Mouse (Mus musculus) heart, postnatal 14 days (tissue): ENCODE measurements around the gene Lhx8. TPM values are rescaled to one million over a fixed set of nuclear protein-coding genes. Genes with fewer than 3 reads are reported as not detected.

ENCODE experiments used
- DNase-seq, 2 experiments: peaks; one replicate each; pipeline ENCODE4 v3.0.0; 2021 to 2022
- intact Hi-C: fragments of 180-260 bp; cut with DNase I; formaldehyde crosslinking; loops from one replicate; pipeline ENCODE4 v1.15.1; 2025
- total RNA-seq, 2 experiments: library from RNA; stranded (reverse); gene quantifications; 2 replicates each; pipeline ENCODE4 v1.2.3; 2021

Gene Lhx8
- total RNA-seq, 2 experiments from 2014 or later = not detected

- intact Hi-C loops = no loop called here
Measured at GRCm38 (mm10) chr3:154327883-154328720, 2.4 kb downstream of the Lhx8 start.

GRCm38 (mm10) chr3:154327110-154327882 lies 3.2 kb downstream of the Lhx8 start:
- DNase-seq = no peak
- intact Hi-C loops = no loop called here

More at GRCm38 (mm10) chr3:154327883-154328720, 2.4 kb downstream of the Lhx8 start:
- peak; percentile 17 to 30 for DNase-seq

GRCm38 (mm10) chr3:154321921-154322574 lies 8.4 kb downstream of the Lhx8 start:
- DNase-seq = no peak
- intact Hi-C loops = no loop called here

- intact Hi-C loops = no loop called here
- no peak for DNase-seq
Measured at GRCm38 (mm10) chr3:154317651-154318248, 12.7 kb downstream of the Lhx8 start.

GRCm38 (mm10) chr3:154305163-154305884 lies 25.1 kb downstream of the Lhx8 start:
- intact Hi-C loops = no loop called here
- no peak for DNase-seq

GRCm38 (mm10) chr3:154301102-154301501 lies 29.4 kb downstream of the Lhx8 start:
- intact Hi-C loops = no loop called here
- DNase-seq = no peak

GRCm38 (mm10) chr3:154300006-154300405 lies 30.5 kb downstream of the Lhx8 start:
- DNase-seq = no peak
- intact Hi-C loops = no loop called here

- DNase-seq = no peak
- intact Hi-C loops = no loop called here
Measured at GRCm38 (mm10) chr3:154298490-154298889, 32.0 kb downstream of the Lhx8 start.

GRCm38 (mm10) chr3:154297499-154297898 lies 33.0 kb downstream of the Lhx8 start:
- intact Hi-C loops = no loop called here
- peak in 1 of 2 experiments; percentile 5 for DNase-seq

- no peak for DNase-seq
- intact Hi-C loops = no loop called here
Measured at GRCm38 (mm10) chr3:154294924-154295834, 35.3 kb downstream of the Lhx8 start.

GRCm38 (mm10) chr3:154293839-154294490 lies 36.5 kb downstream of the Lhx8 start:
- intact Hi-C loops = no loop called here

GRCm38 (mm10) chr3:154292126-154292525 lies 38.3 kb downstream of the Lhx8 start:
- intact Hi-C loops = no loop called here
- no peak for DNase-seq

More at GRCm38 (mm10) chr3:154293839-154294490, 36.5 kb downstream of the Lhx8 start:
- no peak for DNase-seq

- intact Hi-C loops = no loop called here
- DNase-seq = no peak
Measured at GRCm38 (mm10) chr3:154290351-154290750, 40.1 kb downstream of the Lhx8 start.

GRCm38 (mm10) chr3:154288429-154289069 lies 41.9 kb downstream of the Lhx8 start:
- intact Hi-C loops = no loop called here
- no peak for DNase-seq

- intact Hi-C loops = no loop called here
- no peak for DNase-seq
Measured at GRCm38 (mm10) chr3:154287217-154287616, 43.2 kb downstream of the Lhx8 start.

- intact Hi-C loops = no loop called here
- no peak for DNase-seq
Measured at GRCm38 (mm10) chr3:154285351-154285750, 45.1 kb downstream of the Lhx8 start.

GRCm38 (mm10) chr3:154284260-154284659 lies 46.2 kb downstream of the Lhx8 start:
- DNase-seq = no peak
- intact Hi-C loops = no loop called here

- intact Hi-C loops = no loop called here
Measured at GRCm38 (mm10) chr3:154274681-154275080, 55.8 kb downstream of the Lhx8 start.

More at GRCm38 (mm10) chr3:154274681-154275080, 55.8 kb downstream of the Lhx8 start:
- no peak for DNase-seq
